Mouse (Mus musculus) forebrain, embryonic 10.5 days (tissue): ENCODE data around the gene Cpt1b. TPM values are rescaled to one million over a fixed set of nuclear protein-coding genes. Genes with fewer than 3 reads are reported as not detected.

ENCODE experiments used
- DNase-seq: peaks from one replicate; pipeline ENCODE4 v3.0.0-alpha.2; 2017; ENCODE audit warnings: low spot score; ENCODE audit errors: extremely low spot score
- H3K27ac ChIP-seq: fragments of 300-500 bp; sonication (generic); 2 replicates; pipeline ENCODE4 v1.5.1; 2016; ENCODE audit warnings: mild to moderate bottlenecking
- H3K27me3 ChIP-seq: fragments of 300-500 bp; sonication (generic); 2 replicates; pipeline ENCODE4 v1.6.1; 2016; ENCODE audit warnings: mild to moderate bottlenecking; ENCODE audit not compliant: poor library complexity, severe bottlenecking
- H3K36me3 ChIP-seq: fragments of 300-500 bp; sonication (generic); replicated peaks from 2 replicates; pipeline ENCODE4 v1.6.1; 2016; ENCODE audit warnings: mild to moderate bottlenecking, moderate library complexity
- H3K4me1 ChIP-seq: fragments of 300-500 bp; sonication (generic); 2 replicates; pipeline ENCODE4 v1.6.1; 2016
- H3K4me3 ChIP-seq: fragments of 300-500 bp; sonication (generic); 2 replicates; pipeline ENCODE4 v1.5.1; 2016; ENCODE audit warnings: mild to moderate bottlenecking, moderate library complexity
- H3K9me3 ChIP-seq: fragments of 300-500 bp; sonication (generic); 2 replicates; pipeline ENCODE4 v1.6.1; 2016; ENCODE audit warnings: mild to moderate bottlenecking, moderate library complexity
- WGBS: fragments of 180-500 bp; shearing (Covaris S2); methylation state at CpG from one replicate; pipeline ENCODE4 v1.1.7; 2016; 5-methylcytosine and 5-hydroxymethylcytosine counted together
- polyA plus RNA-seq: library from polyadenylated mRNA; unstranded; fragments of >200 nt; fragmentation: Nextera tagmentation; extraction: Ambion mirVana; gene quantifications from 2 replicates; pipeline ENCODE4 v1.2.1, GENCODE M21; 2016

Cpt1b gene
- polyA plus RNA-seq, 1 experiment from 2014 or later: 0.67 TPM

DNA sequence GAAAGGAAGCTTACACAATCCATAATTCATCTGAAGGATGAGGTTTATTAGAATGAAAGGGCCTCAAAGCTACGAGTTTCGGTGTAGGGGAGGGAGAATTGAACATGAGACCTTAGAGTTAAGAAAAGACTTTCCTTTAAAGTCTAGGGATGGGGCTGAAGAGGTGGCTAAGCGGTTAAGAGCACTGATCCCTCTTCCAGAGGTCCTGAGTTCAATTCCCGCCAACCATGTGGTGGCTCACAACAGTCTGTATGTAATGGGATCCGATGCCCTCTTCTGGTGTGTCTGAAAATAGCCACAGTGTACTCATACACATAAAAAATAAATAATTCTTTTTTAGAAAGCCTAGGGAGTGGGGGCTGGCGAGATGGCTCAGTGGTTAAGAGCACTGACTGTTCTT, 4.7 kb upstream of the Cpt1b start:
- 46% methylated on average over 6 of the region's 6 CpGs for WGBS
- no peak for DNase-seq
- 0 out of 2 replicates have a peak, but pooled peaks cover 4% of the 10 kb centered on the region for H3K27me3 ChIP-seq
- peaks cover 35% of the 10 kb centered on the region for H3K4me1 ChIP-seq
- peaks cover 30% of the 10 kb centered on the region for H3K36me3 ChIP-seq
- H3K4me3 ChIP-seq: peak overlapping the region; percentile 86
- H3K9me3 ChIP-seq: no peaks in the 10 kb centered on the region
- peak overlapping the region; percentile 96 for H3K27ac ChIP-seq

DNA sequence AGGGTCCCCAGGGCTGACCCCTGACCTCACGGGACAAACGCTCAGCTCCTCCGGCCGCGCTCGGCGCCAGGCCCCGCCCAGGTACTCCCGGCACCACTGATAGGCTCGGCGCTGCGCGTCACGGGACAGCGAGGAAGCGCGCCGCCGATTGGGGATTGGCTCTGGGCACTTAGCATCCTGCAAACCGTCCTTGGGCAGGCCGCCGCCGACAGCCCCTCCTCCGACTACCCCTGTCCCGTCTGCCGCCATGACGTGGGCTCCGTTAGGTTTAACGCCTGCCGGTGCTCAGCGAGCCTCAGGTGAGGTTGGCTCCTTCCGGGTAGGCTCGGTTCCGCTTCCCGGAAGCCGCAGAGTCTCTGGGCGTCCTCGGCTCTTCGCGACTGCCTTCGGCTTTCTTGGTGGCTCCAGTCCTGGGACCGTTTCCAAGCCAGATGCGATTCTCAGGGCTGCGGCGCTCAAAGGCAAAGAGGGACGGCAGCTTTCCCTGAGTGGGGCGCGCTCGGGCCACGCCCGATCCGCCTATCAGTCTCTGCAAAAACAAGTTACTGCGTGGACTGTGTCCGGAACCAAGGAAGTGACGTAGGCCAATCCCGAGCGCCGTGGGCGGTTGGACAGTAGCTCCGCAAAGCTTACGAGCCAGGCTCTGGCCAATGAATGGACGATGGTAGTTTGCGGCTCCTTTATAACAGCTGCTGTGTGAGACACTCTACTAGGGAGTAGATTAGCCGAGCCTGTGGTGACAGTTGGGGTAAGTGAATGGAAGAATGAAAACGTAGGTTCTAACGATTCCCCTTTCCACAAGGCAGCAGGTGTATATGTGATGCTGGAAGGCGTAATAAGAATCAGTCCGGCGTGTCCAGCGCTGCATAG, 3.9 kb upstream of the Cpt1b start, which contains the start of the genes C730034F03Rik, Gm44502 and Chkb:
TSS of gene C730034F03Rik (plus strand) at position 238 of the 870 bp plus-strand sequence.
TSS of gene Gm44502 (minus strand) at position 345 of the 870 bp plus-strand sequence.
TSS of gene Chkb (minus strand) at position 557 of the 870 bp plus-strand sequence.
- H3K36me3 ChIP-seq: peaks cover 31% of the 10 kb centered on the region
- peak; percentile 93 for DNase-seq
- H3K27me3 ChIP-seq: 0 out of 2 replicates have a peak, but pooled peaks cover 5% of the 10 kb centered on the region
- H3K4me1 ChIP-seq: peaks cover 43% of the 10 kb centered on the region
- peak within 1 kb of the TSS; percentile 86 for H3K4me3 ChIP-seq
- no peaks in the 10 kb centered on the region for H3K9me3 ChIP-seq
- under 1% methylated on average over 70 of the region's 70 CpGs for WGBS
- peak within 1 kb of the TSS; percentile 96 for H3K27ac ChIP-seq

DNA sequence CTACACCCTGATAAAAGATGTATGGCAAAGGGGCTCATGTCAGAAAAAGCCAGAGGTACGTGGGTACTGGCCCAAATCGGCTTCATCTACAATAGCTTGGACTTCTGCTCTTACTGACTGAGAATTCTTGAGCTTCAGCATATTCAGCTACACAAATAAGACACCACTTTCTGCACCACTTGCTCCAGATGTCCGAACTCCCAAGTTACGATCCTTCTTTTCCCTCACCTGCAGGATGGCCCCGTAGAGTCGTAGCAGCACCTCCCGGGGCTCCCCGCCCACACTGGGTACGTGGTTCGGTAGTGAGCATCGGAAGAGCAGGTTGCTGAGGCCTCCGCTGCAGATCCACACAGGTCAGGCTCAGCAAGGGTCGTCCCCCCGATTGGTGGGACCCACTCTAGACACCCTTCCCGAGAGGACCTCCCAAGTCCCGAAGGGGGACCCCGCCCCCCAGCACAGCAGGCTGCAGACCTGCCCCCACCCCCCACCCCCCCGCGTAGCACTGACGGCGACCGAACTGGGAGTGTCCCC, 3.2 kb upstream of the Cpt1b start:
- 6% methylated on average over 22 of the region's 22 CpGs for WGBS
- Histone ChIP-seq H3K9me3 (no peaks in the 10 kb centered on the region), H3K27ac (peak overlapping the region; percentile 96), H3K4me3 (peak overlapping the region; percentile 86), H3K27me3 (0 out of 2 replicates have a peak, but pooled peaks cover 5% of the 10 kb centered on the region), H3K4me1 (peaks cover 43% of the 10 kb centered on the region), H3K36me3 (peaks cover 33% of the 10 kb centered on the region)
- no peak for DNase-seq

DNA sequence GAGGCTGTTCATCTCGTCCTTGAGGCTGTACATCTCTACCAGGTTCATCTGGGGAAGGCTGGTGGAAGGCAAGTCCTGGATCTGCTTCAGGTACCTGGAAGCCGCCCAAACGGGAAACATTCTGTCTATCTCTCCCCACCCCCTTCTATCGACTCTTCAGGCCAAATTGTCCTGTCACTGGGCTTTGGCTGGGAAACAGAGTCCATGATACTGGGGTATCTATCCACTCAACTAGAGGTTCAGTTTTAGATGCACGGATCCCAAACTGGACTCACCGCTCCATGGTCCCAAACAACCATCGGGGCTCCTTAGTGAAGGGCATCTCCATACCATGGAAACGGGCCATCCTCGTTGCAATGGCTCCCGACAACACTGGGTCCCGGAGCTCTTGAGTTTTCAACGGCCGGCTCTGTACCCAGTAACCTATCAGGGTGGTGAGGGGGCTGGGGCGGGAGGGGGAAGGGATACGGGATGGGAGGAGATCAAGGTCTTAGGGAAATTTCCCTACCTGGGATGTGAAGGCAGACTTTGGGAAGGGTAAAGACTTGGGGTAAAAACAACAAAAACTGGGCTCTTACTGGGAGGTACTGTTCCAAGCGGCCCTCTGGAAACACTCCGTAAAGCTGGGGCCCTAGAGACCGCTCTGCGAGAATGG, 2.6 kb upstream of the Cpt1b start:
- Histone ChIP-seq H3K4me3 (peak overlapping the region; percentile 86), H3K27me3 (0 out of 2 replicates have a peak, but pooled peaks cover 5% of the 10 kb centered on the region), H3K36me3 (peaks cover 35% of the 10 kb centered on the region), H3K4me1 (peaks cover 43% of the 10 kb centered on the region), H3K27ac (no peak overlapping the region), H3K9me3 (no peaks in the 10 kb centered on the region)
- no peak for DNase-seq
- WGBS: 85% methylated on average over 19 of the region's 19 CpGs

DNA sequence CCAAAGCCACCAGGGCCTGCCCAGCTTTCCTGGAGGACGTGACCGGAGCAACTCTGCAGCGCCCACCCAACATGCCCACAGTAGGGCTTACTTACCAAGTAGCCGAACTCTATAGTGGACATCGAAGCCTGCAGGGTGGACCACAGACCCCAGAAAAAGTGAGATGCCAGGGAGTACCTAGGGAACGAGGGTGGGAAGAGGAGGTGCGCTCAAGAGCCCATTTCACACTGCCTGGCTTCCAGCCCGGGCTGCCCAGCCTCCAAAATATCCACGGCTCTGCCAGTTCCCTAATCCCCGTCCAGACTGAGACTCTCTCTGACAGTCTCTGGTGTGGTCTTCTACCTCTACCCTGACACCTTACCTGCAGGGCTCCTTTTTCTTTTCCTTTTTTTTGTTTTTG, 1.1 kb upstream of the Cpt1b start:
- Histone ChIP-seq H3K27me3 (0 out of 2 replicates have a peak, but pooled peaks cover 5% of the 10 kb centered on the region), H3K27ac (no peak overlapping the region), H3K4me3 (no peak overlapping the region), H3K36me3 (peaks cover 42% of the 10 kb centered on the region), H3K4me1 (peaks cover 43% of the 10 kb centered on the region), H3K9me3 (no peaks in the 10 kb centered on the region)
- WGBS: 89% methylated on average over 10 of the region's 10 CpGs
- no peak for DNase-seq

DNA sequence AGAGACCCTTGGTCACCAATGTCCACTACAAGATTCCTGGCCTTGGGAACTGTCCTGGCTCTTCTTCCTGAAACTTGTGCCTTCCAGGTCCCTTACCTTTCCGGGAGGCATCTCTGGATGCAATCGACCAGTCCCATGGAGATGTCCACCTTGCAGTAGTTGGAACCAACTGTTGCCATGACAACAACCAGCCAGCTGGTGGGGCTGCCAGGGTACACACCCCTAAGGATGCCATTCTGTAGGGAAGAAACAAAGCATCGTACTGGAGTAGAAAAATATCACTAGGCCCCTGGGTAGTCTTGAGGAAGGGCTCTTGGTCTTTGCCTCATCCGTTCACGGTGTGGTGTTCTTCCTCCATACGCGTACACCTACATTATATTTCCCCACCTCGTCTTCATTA, 1.0 kb downstream of the Cpt1b start:
- DNase-seq: no peak
- 0 out of 2 replicates have a peak, but pooled peaks cover 5% of the 10 kb centered on the region for H3K27me3 ChIP-seq
- H3K36me3 ChIP-seq: peaks cover 55% of the 10 kb centered on the region
- peaks cover 30% of the 10 kb centered on the region for H3K4me1 ChIP-seq
- H3K9me3 ChIP-seq: no peaks in the 10 kb centered on the region
- WGBS: 86% methylated on average over 8 of the region's 8 CpGs
- H3K4me3 ChIP-seq: no peak overlapping the region
- no peak overlapping the region for H3K27ac ChIP-seq

DNA sequence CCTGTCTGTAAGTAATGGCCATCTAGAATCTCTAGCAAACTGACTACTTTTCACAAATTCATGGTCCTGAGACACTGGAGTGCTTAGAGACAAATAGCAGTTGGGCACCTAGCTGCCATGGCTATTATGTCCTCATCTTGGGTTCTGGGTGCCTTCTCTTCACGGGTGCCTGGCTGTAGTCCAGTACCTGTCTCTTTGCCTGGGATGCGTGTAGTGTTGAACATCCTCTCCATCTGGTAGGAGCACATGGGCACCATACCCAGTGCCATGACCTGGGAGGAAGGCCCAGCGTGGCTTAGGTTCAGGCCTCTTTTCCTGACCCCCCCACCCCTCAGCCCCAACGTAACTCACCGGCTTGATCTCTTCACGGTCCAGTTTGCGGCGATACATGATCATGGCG, 3.7 kb downstream of the Cpt1b start:
- 92% methylated on average over 9 of the region's 9 CpGs for WGBS
- H3K27ac ChIP-seq: no peak overlapping the region
- DNase-seq: no peak
- H3K4me1 ChIP-seq: peaks cover 18% of the 10 kb centered on the region
- H3K36me3 ChIP-seq: peaks cover 67% of the 10 kb centered on the region
- no peak overlapping the region for H3K4me3 ChIP-seq
- H3K9me3 ChIP-seq: no peaks in the 10 kb centered on the region
- H3K27me3 ChIP-seq: 0 out of 2 replicates have a peak, but pooled peaks cover 5% of the 10 kb centered on the region

DNA sequence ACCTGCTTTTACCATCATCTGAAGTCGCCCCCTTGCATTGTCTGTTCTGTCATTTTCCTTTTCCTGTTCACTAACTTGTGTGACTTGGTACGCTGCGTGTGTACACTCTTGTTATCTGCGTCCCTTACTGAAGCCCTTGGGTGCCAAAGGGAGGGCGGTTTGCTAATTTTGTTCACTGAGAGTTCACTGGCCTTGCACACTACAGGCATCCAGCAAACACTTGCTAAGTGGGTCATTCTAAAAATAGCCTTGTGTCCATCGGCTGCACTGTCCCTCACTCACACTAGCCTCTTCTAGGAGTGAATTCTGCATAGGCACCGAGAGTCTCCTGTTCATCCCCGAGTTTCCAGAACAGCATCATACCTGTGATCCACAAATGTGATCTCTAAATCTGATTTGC, 10.4 kb downstream of the Cpt1b start:
- no peak for DNase-seq
- WGBS: 90% methylated on average over 8 of the region's 8 CpGs
- no peaks in the 10 kb centered on the region for H3K27me3 ChIP-seq

DNA sequence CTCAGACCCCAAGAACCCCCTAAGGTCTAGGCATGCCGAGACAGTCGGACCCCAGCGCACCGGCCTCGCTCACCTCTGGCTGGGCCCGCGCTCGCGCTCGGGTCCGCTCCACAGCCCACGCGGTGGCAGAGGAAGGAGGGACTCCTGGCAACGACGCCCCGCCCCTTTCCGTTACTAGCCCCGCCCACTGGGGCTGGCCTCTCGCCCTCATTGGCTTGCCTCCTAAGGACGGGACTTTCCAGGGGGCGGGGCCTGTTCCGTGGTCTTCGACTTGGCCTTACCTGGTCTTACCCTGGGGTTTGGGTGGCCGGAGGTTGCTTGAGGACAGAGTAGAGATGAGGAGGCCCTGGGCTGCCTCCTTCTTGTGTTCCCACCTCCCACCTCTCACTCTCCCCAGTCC, 15.5 kb downstream of the Cpt1b start, which contains the start of gene Syce3:
TSS of gene Syce3 (minus strand) at position 386 of the 400 bp plus-strand sequence.
- no peak for DNase-seq
- no peak within 1 kb of the TSS for H3K4me3 ChIP-seq
- H3K36me3 ChIP-seq: no peaks in the 10 kb centered on the region
- 89% methylated on average over 24 of the region's 24 CpGs for WGBS
- H3K4me1 ChIP-seq: no peaks in the 10 kb centered on the region
- no peaks in the 10 kb centered on the region for H3K27me3 ChIP-seq
- no peak within 1 kb of the TSS for H3K27ac ChIP-seq
- peaks cover 20% of the 10 kb centered on the region for H3K9me3 ChIP-seq

More for the DNA sequence above, 10.4 kb downstream of the Cpt1b start:
- H3K4me3 ChIP-seq: no peak overlapping the region
- H3K9me3 ChIP-seq: no peaks in the 10 kb centered on the region
- H3K27ac ChIP-seq: no peak overlapping the region
- no peaks in the 10 kb centered on the region for H3K4me1 ChIP-seq
- H3K36me3 ChIP-seq: peaks cover 36% of the 10 kb centered on the region

DNA sequence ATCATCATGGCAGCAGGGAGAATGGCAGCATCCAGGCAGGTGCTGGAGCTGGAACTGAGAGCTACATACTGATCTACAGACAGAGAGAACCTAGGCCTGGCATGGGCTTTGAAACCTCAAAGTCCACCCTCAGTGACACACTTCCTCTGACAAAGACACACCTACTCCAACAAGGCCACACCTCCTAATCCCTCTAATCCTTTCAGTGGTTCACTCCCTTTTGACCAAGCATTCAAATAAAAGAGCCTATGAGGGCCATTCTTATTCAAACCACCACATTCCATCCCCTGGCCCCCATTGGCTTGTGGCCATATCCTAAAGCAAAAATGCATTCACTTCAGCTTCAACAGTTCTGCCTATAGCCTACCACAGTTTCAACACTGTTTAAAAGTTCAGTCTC, 19.0 kb downstream of the Cpt1b start:
- Histone ChIP-seq H3K36me3 (no peaks in the 10 kb centered on the region), H3K27ac (no peak overlapping the region), H3K27me3 (no peaks in the 10 kb centered on the region), H3K4me1 (no peaks in the 10 kb centered on the region), H3K4me3 (no peak overlapping the region), H3K9me3 (peaks cover 20% of the 10 kb centered on the region)
- no peak for DNase-seq

DNA sequence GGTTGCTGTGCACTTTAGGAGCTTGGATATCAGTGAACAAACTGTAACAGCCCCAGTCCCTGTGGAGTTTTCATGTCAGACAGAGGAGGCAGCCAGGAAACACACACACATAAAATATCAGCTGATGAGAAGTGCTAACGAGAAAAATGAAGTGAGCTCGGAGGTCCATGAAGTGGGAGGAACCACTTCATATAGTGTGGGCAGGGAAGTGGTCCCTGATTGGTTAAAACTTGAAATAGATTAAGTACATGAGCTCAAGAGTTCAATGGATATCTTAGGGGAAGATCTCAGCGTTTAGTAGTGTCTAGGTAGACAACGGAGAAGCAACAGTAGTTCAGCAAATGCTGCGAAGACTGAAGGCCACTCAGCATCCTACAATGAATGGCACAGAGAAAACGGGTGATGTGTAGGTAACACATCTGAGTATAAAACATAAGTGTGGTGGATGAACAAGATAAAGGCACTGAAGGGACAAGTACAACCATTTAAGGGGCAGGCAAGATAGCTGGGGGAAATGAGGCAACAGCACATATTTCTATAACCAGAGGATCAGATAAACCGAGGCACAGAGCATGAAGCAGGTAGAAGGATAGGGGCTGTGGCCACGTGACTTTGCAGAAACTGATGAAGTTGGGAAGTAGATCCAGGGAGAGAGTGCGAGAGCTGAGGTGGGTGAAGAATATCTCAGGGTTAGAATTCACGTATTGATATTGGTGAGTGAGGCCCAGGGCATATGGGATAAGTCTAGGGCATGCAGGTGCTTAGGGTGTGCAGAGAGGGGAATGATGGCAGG, 20.6 kb downstream of the Cpt1b start:
- no peak overlapping the region for H3K27ac ChIP-seq
- peaks cover 18% of the 10 kb centered on the region for H3K9me3 ChIP-seq
- DNase-seq: no peak
- no peak overlapping the region for H3K4me3 ChIP-seq
- H3K36me3 ChIP-seq: no peaks in the 10 kb centered on the region
- H3K27me3 ChIP-seq: no peaks in the 10 kb centered on the region
- 89% methylated on average over 10 of the region's 10 CpGs for WGBS
- H3K4me1 ChIP-seq: no peaks in the 10 kb centered on the region

DNA sequence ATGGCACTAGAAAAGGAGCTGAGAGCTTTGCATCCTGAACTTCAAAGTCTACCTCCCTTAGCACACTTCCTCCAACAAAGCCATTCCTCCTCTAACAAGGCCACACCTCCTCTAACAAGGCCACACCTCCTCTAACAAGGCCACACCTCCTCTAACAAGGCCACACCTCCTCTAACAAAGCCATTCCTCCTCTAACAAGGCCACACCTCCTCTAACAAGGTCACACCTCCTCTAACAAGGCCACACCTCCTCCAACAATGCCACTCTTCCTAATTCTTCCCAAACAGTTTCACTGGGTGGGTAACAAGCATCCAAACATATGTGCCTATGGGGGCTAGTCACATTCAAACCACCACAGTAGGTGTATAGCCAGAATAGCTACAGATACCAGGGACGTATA, 23.2 kb downstream of the Cpt1b start:
- no peaks in the 10 kb centered on the region for H3K36me3 ChIP-seq
- no peak for DNase-seq
- WGBS: 84% methylated on average over 1 of the region's 1 CpGs
- peaks cover 4% of the 10 kb centered on the region for H3K9me3 ChIP-seq
- H3K27ac ChIP-seq: no peak overlapping the region
- no peak overlapping the region for H3K4me3 ChIP-seq
- H3K27me3 ChIP-seq: no peaks in the 10 kb centered on the region
- H3K4me1 ChIP-seq: 0 out of 2 replicates have a peak, but pooled peaks cover 3% of the 10 kb centered on the region
